Mouse (Mus musculus) heart, embryonic 13.5 days (tissue): ENCODE measurements around the gene Matk. TPM values are rescaled to one million over a fixed set of nuclear protein-coding genes. Genes with fewer than 3 reads are reported as not detected.

Source experiments
- ATAC-seq: fragments of 200-750 bp; cut with Nextera tagmentation; 2 replicates; pipeline ENCODE4 v1.8.0; 2017; ENCODE audit warnings: moderate TSS enrichment; ENCODE audit not compliant: insufficient number of reproducible peaks, low FRiP score, low TSS enrichment; ENCODE audit errors: extremely low read depth
- H3K27ac ChIP-seq: fragments of 300-500 bp; sonication (generic); replicated peaks from 2 replicates; pipeline ENCODE4 v1.5.1; 2015; ENCODE audit warnings: moderate library complexity, mild to moderate bottlenecking, inconsistent platforms
- H3K27me3 ChIP-seq: fragments of 300-500 bp; sonication (generic); replicated peaks from 2 replicates; pipeline ENCODE4 v1.6.1; 2015; ENCODE audit warnings: mild to moderate bottlenecking, inconsistent platforms
- H3K36me3 ChIP-seq: fragments of 300-500 bp; sonication (generic); 2 replicates; pipeline ENCODE4 v1.6.1; 2015; ENCODE audit warnings: mild to moderate bottlenecking, inconsistent platforms
- H3K4me1 ChIP-seq: fragments of 300-500 bp; sonication (generic); 2 replicates; pipeline ENCODE4 v1.6.1; 2015; ENCODE audit warnings: inconsistent platforms
- H3K4me2 ChIP-seq: fragments of 300-500 bp; sonication (generic); 2 replicates; pipeline ENCODE4 v1.6.1; 2015; ENCODE audit warnings: inconsistent platforms, mild to moderate bottlenecking, moderate library complexity
- H3K4me3 ChIP-seq: fragments of 300-500 bp; sonication (generic); 2 replicates; pipeline ENCODE4 v1.5.1; 2015; ENCODE audit warnings: moderate library complexity, mild to moderate bottlenecking, inconsistent platforms
- H3K9ac ChIP-seq: fragments of 300-500 bp; sonication (generic); 2 replicates; pipeline ENCODE4 v1.6.1; 2015; ENCODE audit warnings: inconsistent platforms, mild to moderate bottlenecking, moderate library complexity
- H3K9me3 ChIP-seq: fragments of 300-500 bp; sonication (generic); 2 replicates; pipeline ENCODE4 v1.6.1; 2016; ENCODE audit warnings: inconsistent platforms
- WGBS: fragments of 180-500 bp; shearing (Covaris S2); methylation state at CpG from one replicate; pipeline ENCODE4 v1.1.7; 2015; ENCODE audit warnings: mixed read lengths; 5-methylcytosine and 5-hydroxymethylcytosine counted together
- polyA plus RNA-seq: library from polyadenylated mRNA; unstranded; fragments of >200 nt; fragmentation: Nextera tagmentation; extraction: Ambion mirVana; gene quantifications from 2 replicates; pipeline ENCODE4 v1.2.1, GENCODE M21; 2015

Gene Matk
- polyA plus RNA-seq, 1 experiment from 2014 or later: 1.6 TPM

- peak overlapping the region; percentile 37 for H3K4me3 ChIP-seq
- ATAC-seq: no peak
- H3K9ac ChIP-seq: peak overlapping the region; percentile 69
- no peak overlapping the region for H3K27ac ChIP-seq
- no peaks in the 10 kb centered on the region; the same call in 1 of the 2 replicates for H3K36me3 ChIP-seq
- no peaks in the 10 kb centered on the region for H3K9me3 ChIP-seq
- peak overlapping the region; percentile 64 for H3K4me2 ChIP-seq
- peaks cover 30% of the 10 kb centered on the region for H3K4me1 ChIP-seq
- 9% methylated on average over 20 of the region's 20 CpGs for WGBS
- H3K27me3 ChIP-seq: peaks cover 46% of the 10 kb centered on the region
Observed at GRCm38 (mm10) chr10:81229735-81230437, 22.8 kb upstream of the Matk start.

DNA sequence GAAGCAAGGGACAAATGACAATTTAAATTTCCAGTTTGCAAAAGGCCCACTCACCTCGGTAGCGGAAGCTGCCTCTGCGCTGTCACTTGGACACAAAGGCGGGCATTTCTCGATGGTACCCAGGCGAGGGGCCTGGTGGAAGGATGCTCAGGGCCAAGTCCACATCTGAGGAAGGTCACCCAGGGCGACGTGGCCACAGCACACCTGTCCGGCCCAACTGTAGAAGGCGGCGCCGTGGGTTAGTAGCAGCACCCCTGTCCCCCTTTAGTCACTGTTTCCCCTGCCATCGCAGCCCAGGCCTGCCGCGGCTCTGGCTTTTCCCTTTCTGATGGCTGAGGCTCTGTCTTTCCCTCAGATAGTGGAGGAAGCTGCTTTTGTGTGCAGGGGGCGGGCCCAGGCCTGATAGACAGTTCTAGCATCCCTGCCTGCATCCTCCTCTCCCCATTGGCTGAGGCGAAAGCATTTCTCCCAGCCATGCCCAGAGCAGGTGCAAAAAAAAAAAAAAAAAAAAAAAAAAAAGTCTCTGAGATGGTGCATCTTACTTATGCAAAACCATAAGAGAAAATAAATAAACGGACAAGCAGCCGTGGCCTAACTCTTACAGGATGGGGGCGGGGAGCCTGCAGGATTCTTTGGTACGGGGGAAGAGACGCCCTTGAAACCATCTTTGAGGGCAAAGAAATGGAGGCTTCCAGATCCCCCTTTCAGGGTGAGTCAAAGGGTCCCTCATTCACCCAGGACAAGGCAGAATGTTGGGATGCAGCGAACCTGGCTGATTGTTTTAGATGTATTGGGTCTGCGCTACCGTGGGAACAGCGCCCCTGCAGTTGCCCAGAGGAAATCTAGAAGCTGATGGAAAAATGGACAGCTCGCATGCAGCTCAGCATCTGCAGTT lies 22.1 kb upstream of the Matk start, which contains the start of gene Atcay:
Gene Atcay (minus strand): TSS at position 396 of the 895 bp plus-strand sequence.
- Histone ChIP-seq H3K4me1 (peaks cover 30% of the 10 kb centered on the region), H3K9ac (peak within 1 kb of the TSS; percentile 69), H3K4me2 (peak within 1 kb of the TSS; percentile 64), H3K36me3 (no peaks in the 10 kb centered on the region; the same call in 1 of the 2 replicates), H3K4me3 (peak within 1 kb of the TSS; percentile 37), H3K9me3 (no peaks in the 10 kb centered on the region), H3K27me3 (peaks cover 46% of the 10 kb centered on the region), H3K27ac (no peak within 1 kb of the TSS)
- WGBS: 10% methylated on average over 27 of the region's 27 CpGs
- ATAC-seq: no peak

GRCm38 (mm10) chr10:81231436-81231835 lies 21.3 kb upstream of the Matk start:
- no peaks in the 10 kb centered on the region; the same call in 1 of the 2 replicates for H3K36me3 ChIP-seq
- H3K9ac ChIP-seq: no peak overlapping the region
- no peaks in the 10 kb centered on the region for H3K9me3 ChIP-seq
- 55% methylated on average over 7 of the region's 7 CpGs for WGBS
- H3K27ac ChIP-seq: no peak overlapping the region
- H3K4me1 ChIP-seq: peaks cover 30% of the 10 kb centered on the region
- H3K4me3 ChIP-seq: no peak overlapping the region
- no peak for ATAC-seq
- peaks cover 50% of the 10 kb centered on the region for H3K27me3 ChIP-seq
- H3K4me2 ChIP-seq: no peak overlapping the region

DNA sequence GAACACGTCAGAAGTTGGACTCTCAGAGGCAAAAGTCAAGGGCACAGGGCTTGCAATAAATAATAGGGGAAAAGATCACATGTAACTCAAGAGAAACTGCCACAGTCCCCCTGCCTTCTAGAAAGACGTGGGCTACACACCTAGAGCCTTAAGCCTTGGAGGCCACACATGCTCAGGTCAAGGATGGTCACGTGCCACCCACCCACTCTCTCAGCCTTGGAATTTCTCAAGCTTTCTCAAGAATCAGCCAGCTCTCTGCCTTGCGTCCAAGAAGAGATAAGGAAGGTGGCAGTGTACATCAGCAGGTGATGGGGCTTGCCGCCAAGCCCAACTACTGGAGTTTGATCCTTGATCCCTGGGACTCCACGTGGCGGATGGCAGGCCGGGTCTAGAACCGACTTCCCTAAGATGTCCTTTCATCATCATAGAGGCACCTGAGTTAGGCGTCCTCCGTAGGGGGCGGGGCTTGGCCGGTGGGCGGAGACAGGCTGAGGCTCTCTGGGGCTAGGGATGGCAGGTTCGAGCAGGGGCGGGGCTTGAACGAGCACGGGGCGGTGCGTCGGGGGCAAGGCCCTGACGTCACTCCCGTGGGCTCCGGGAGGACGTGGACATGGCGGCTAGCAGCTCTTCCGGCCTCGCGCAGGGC lies 20.0 kb upstream of the Matk start, which contains the start of gene Zfr2:
Gene Zfr2 (plus strand): TSS at position 576 of the 646 bp plus-strand sequence.
- Histone ChIP-seq H3K4me3 (peak within 1 kb of the TSS; percentile 78), H3K4me2 (peak within 1 kb of the TSS; percentile 76), H3K27ac (0 out of 2 replicates have a peak within 1 kb of the TSS, but pooled peaks have one; percentile 20), H3K9ac (peak within 1 kb of the TSS; percentile 90), H3K27me3 (peaks cover 61% of the 10 kb centered on the region), H3K9me3 (no peaks in the 10 kb centered on the region), H3K4me1 (peaks cover 30% of the 10 kb centered on the region), H3K36me3 (no peaks in the 10 kb centered on the region; the same call in 1 of the 2 replicates)
- ATAC-seq: peak; percentile 69; the same call in 1 of the 2 replicates
- 6% methylated on average over 29 of the region's 29 CpGs for WGBS

DNA sequence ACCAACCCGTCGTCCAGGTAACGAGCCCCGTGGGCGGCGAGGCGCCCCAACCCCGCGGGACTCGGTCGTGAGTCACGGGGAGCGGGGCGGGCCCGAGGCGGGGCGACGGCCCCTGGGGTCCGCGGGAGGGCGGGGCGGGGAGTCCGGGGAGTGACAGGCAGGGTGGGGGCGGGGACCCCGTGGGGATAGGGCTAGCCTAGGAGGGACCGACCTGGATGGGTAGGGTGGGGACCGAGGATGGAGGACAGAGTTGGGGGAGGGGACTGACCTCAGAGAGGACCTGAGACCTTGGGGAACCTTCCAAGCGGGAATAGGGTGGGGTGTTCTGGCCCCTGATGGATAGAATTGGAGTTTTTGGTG lies 19.5 kb upstream of the Matk start:
- H3K27ac ChIP-seq: 0 out of 2 replicates have a peak overlapping the region, but pooled peaks have one; percentile 20
- peak overlapping the region; percentile 90 for H3K9ac ChIP-seq
- WGBS: 1% methylated on average over 24 of the region's 28 CpGs
- peaks cover 30% of the 10 kb centered on the region for H3K4me1 ChIP-seq
- peak overlapping the region; percentile 78 for H3K4me3 ChIP-seq
- no peaks in the 10 kb centered on the region for H3K9me3 ChIP-seq
- no peaks in the 10 kb centered on the region; the same call in 1 of the 2 replicates for H3K36me3 ChIP-seq
- H3K4me2 ChIP-seq: peak overlapping the region; percentile 76
- ATAC-seq: peak; percentile 49
- H3K27me3 ChIP-seq: peaks cover 61% of the 10 kb centered on the region

- 74% methylated on average over 6 of the region's 6 CpGs for WGBS
- Histone ChIP-seq H3K9ac (no peak overlapping the region), H3K36me3 (no peaks in the 10 kb centered on the region; the same call in 1 of the 2 replicates), H3K27ac (no peak overlapping the region), H3K27me3 (peaks cover 59% of the 10 kb centered on the region), H3K9me3 (no peaks in the 10 kb centered on the region), H3K4me2 (no peak overlapping the region), H3K4me1 (peaks cover 30% of the 10 kb centered on the region), H3K4me3 (no peak overlapping the region)
- no peak for ATAC-seq
Observed at GRCm38 (mm10) chr10:81234206-81234605, 18.5 kb upstream of the Matk start.

- no peaks in the 10 kb centered on the region for H3K9me3 ChIP-seq
- no peaks in the 10 kb centered on the region; the same call in 1 of the 2 replicates for H3K36me3 ChIP-seq
- H3K27ac ChIP-seq: no peak overlapping the region
- no peak overlapping the region for H3K9ac ChIP-seq
- peaks cover 59% of the 10 kb centered on the region for H3K27me3 ChIP-seq
- 82% methylated on average over 12 of the region's 12 CpGs for WGBS
- H3K4me3 ChIP-seq: no peak overlapping the region
- ATAC-seq: no peak
- peaks cover 23% of the 10 kb centered on the region for H3K4me1 ChIP-seq
- H3K4me2 ChIP-seq: no peak overlapping the region
Observed at GRCm38 (mm10) chr10:81236471-81237268, 16.1 kb upstream of the Matk start.

DNA sequence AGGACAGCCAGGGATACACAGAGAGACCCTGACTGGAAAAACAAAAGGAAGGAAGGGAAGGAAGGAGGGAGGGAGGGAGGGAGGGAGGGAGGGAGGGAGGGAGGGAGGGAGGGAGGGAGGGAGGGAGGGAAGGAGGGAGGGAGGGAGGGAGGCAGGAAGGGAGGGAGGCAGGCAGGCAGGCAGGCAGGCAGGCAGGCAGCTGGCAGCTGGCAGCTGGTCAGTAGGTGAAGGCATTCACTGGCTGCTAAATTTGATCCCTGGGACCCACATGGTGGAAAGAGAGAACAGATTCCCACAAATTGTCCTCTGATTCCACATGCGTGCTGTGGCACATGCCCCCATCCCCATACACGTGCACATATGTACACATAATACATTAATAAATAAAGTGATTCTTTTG lies 14.1 kb upstream of the Matk start:
- H3K27ac ChIP-seq: no peak overlapping the region
- H3K4me3 ChIP-seq: no peak overlapping the region
- H3K9ac ChIP-seq: no peak overlapping the region
- ATAC-seq: no peak
- H3K4me2 ChIP-seq: no peak overlapping the region
- peaks cover 15% of the 10 kb centered on the region for H3K4me1 ChIP-seq
- no peaks in the 10 kb centered on the region for H3K9me3 ChIP-seq
- H3K36me3 ChIP-seq: no peaks in the 10 kb centered on the region; the same call in 1 of the 2 replicates
- WGBS: 71% methylated on average over 2 of the region's 2 CpGs
- H3K27me3 ChIP-seq: peaks cover 72% of the 10 kb centered on the region

- H3K4me2 ChIP-seq: no peak overlapping the region
- H3K9me3 ChIP-seq: no peaks in the 10 kb centered on the region
- H3K9ac ChIP-seq: no peak overlapping the region
- no peak overlapping the region for H3K4me3 ChIP-seq
- no peak overlapping the region for H3K27ac ChIP-seq
- WGBS: 28% methylated on average over 13 of the region's 13 CpGs
- H3K27me3 ChIP-seq: peaks cover 85% of the 10 kb centered on the region
- peaks cover 15% of the 10 kb centered on the region for H3K4me1 ChIP-seq
- no peaks in the 10 kb centered on the region for H3K36me3 ChIP-seq
- no peak for ATAC-seq
Observed at GRCm38 (mm10) chr10:81240876-81241275, 11.9 kb upstream of the Matk start.

DNA sequence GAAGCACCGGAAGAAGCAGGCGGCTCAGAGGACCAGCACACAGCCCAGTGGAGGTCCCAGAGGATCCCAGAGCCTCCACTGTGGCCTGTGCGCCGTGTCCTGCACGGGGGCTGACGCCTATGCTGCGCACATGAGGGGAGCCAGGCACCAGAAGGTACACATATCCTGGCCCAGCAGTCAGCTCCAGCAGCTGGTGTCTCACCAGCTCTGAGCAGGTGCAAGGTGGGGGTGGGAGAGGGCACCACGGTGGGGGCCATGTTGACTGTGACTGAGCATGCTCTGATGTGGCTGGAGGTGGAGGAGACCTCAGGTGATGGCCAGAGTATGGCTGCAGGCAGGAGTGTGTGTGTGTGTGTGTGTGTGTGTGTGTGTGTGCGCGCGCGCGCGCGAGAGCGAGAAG lies 10.7 kb upstream of the Matk start:
- H3K4me3 ChIP-seq: no peak overlapping the region
- no peak overlapping the region for H3K27ac ChIP-seq
- H3K36me3 ChIP-seq: no peaks in the 10 kb centered on the region
- no peak for ATAC-seq
- peaks cover 15% of the 10 kb centered on the region for H3K4me1 ChIP-seq
- H3K27me3 ChIP-seq: peaks cover 82% of the 10 kb centered on the region
- WGBS: 87% methylated on average over 16 of the region's 16 CpGs
- no peaks in the 10 kb centered on the region for H3K9me3 ChIP-seq
- no peak overlapping the region for H3K4me2 ChIP-seq
- no peak overlapping the region; the same call in 1 of the 2 replicates for H3K9ac ChIP-seq
